Mouse (Mus musculus) kidney, postnatal 0 days (tissue): ENCODE measurements around the gene Cdc42ep5. TPM values are rescaled to one million over a fixed set of nuclear protein-coding genes. Genes with fewer than 3 reads are reported as not detected.
"Not testable (repeated sequence)": the region's sequence is repeated elsewhere in the genome, so short reads cannot be mapped to it uniquely, and the experiment has no call there.

ENCODE experiments used
- ATAC-seq: fragments of 200-750 bp; cut with Nextera tagmentation; replicated peaks from 2 replicates; pipeline ENCODE4 v1.8.0; 2017; ENCODE audit warnings: low read depth, moderate number of reproducible peaks, moderate TSS enrichment, moderate library complexity; ENCODE audit not compliant: low FRiP score
- DNase-seq: peaks from one replicate; pipeline ENCODE4 v3.0.0-alpha.2; 2016; ENCODE audit warnings: low spot score
- H3K27ac ChIP-seq: fragments of 300-500 bp; sonication (generic); 2 replicates; pipeline ENCODE4 v1.5.1; 2014; ENCODE audit warnings: mild to moderate bottlenecking
- H3K27me3 ChIP-seq: fragments of 300-500 bp; sonication (generic); 2 replicates; pipeline ENCODE4 v1.6.1; 2014; ENCODE audit warnings: low read length, mixed read lengths; ENCODE audit not compliant: insufficient read depth
- H3K36me3 ChIP-seq: fragments of 300-500 bp; sonication (generic); 2 replicates; pipeline ENCODE4 v1.6.1; 2014; ENCODE audit warnings: low read length, mixed read lengths; ENCODE audit not compliant: insufficient read depth
- H3K4me1 ChIP-seq: fragments of 300-500 bp; sonication (generic); replicated peaks from 2 replicates; pipeline ENCODE4 v1.6.1; 2014; ENCODE audit warnings: antibody characterized with exemption, low read length, mixed read lengths; ENCODE audit not compliant: insufficient read depth
- H3K4me2 ChIP-seq: fragments of 300-500 bp; sonication (generic); 2 replicates; pipeline ENCODE4 v1.6.1; 2014; ENCODE audit warnings: mild to moderate bottlenecking, low read length, moderate library complexity, mixed read lengths
- H3K4me3 ChIP-seq: fragments of 300-500 bp; sonication (generic); replicated peaks from 2 replicates; pipeline ENCODE4 v1.5.1; 2014; ENCODE audit warnings: low read depth, low read length
- H3K9ac ChIP-seq: fragments of 300-500 bp; sonication (generic); 2 replicates; pipeline ENCODE4 v1.6.1; 2014; ENCODE audit warnings: low read depth, low read length
- H3K9me3 ChIP-seq: fragments of 300-500 bp; sonication (generic); replicated peaks from 2 replicates; pipeline ENCODE4 v1.6.1; 2016; ENCODE audit warnings: low read length, inconsistent platforms, mixed read lengths
- CTCF ChIP-seq: IDR thresholded peaks from 2 replicates; pipeline ENCODE4 v1.5.1; 2016; ENCODE audit warnings: antibody characterized with exemption, low read depth, mild to moderate bottlenecking, moderate library complexity
- WGBS: fragments of 180-500 bp; shearing (Covaris S2); extraction: QIAGEN DNeasy Blood & Tissue Kit; methylation state at CpG from one replicate; pipeline ENCODE4 v1.1.7; 2014; 5-methylcytosine and 5-hydroxymethylcytosine counted together
- polyA plus RNA-seq: library from polyadenylated mRNA; unstranded; fragments of >200 nt; fragmentation: Nextera tagmentation; extraction: Ambion mirVana; gene quantifications from 2 replicates; pipeline ENCODE4 v1.2.1, GENCODE M21; 2015

The Cdc42ep5 gene
- polyA plus RNA-seq, result 48.1 and 52.4 TPM in 2 replicates

DNA sequence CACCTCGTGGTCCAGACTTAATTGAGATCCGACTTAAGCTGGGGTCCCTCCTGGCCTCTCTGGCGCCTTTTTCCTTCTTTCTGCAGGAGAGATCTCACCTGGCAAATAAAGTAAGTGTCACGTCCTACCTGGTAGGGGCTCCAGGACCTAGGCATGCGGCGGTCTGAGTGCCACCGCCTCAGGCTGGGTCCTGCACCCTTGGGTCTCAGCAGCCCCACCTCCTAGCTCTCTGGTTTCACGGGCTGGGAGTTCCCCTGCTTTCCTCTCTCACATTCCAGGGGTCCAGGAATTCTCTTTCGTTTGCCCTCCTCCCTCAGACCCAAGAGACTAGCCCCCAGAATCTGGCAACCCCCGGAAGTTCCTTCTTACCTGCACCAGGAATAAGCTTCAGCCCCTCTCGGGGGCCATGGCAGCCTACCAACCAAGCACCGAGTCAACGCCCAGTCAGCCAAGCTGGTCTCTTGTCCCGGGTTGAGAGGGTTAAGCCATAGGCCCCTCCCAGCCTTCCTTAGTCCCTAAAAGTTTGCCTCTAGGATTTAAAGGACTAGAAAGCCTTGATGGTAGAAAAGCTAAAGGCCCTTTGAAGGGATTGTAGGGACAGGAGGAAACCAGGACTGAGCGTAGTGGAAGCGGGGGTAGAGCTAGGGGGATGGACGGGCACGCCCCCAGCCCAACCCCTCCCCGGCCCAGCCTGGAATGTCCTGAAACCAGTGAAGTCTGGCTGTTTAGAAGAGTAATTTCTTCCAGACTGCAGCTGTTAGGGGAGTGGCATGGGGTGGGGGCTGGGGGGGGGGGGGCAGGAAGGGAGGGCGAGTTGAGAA, at the start of gene Cdc42ep5:
Gene Cdc42ep5 (minus strand): TSS at position 771 of the 821 bp plus-strand sequence.
- Histone ChIP-seq H3K9me3 (no peaks in the 10 kb centered on the region), H3K36me3 (no peaks in the 10 kb centered on the region), H3K27me3 (no peaks in the 10 kb centered on the region), H3K27ac (peak within 1 kb of the TSS; percentile 84), H3K4me2 (peak within 1 kb of the TSS; percentile 60), H3K9ac (peak within 1 kb of the TSS; percentile 53; the same call in 1 of the 2 replicates), H3K4me3 (peak within 1 kb of the TSS; percentile 53), H3K4me1 (peaks cover 3% of the 10 kb centered on the region; the same call in 1 of the 2 replicates)
- DNase-seq, result peak; percentile 94
- no peak for TF ChIP-seq CTCF
- ATAC-seq, result peak; percentile 94
- 0% methylated on average over 19 of the region's 20 CpGs for WGBS

DNA sequence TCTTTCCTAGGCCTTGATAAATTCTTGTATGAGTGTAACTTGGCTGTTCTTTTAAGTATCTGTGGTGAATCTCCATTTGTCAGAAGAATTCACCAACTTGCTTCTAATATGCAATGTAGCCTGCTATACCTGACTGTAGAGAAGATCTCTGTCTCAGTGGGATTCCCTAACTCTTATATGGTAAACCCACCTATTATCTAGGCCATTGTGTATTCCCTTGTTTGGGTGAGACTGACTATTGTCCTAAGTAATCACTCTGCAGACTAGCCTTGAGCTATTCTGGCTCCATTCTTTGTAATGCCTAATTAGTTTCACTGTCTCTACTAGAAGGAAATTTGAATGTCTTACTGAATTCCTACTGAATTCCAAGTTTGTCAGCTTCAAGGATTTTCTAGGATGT, 48.8 kb upstream of the Cdc42ep5 start:
- not testable (repeated sequence) for H3K27me3 ChIP-seq, H3K9me3 ChIP-seq, DNase-seq, H3K9ac ChIP-seq, H3K4me2 ChIP-seq, H3K36me3 ChIP-seq, H3K4me1 ChIP-seq, H3K27ac ChIP-seq, H3K4me3 ChIP-seq, ATAC-seq

DNA sequence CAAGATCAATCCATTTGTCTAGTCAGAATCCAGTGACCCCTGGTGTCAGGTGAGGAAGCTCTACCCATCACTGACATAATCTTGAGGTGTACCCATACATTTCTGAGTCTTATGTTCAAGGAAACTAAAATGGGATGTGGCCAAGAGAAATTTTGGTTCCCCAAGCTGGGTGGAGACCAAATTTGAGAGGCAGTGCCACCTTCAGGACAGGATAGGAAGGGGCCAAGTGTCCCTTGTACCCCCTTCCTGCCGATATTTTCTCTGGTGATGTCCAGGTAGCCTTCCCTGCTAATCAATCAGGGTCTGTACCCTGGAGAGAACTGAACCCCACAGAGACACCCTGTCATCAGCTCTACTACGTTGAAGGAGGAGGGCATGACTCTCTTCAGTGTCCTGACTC, 44.0 kb upstream of the Cdc42ep5 start:
- no peak overlapping the region for H3K4me2 ChIP-seq
- H3K9ac ChIP-seq, result no peak overlapping the region
- DNase-seq, result no peak
- H3K27ac ChIP-seq, result no peak overlapping the region
- peak; percentile 27; the same call in 1 of the 2 replicates for TF ChIP-seq CTCF
- H3K9me3 ChIP-seq, result no peaks in the 10 kb centered on the region
- no peak overlapping the region for H3K4me3 ChIP-seq
- no peaks in the 10 kb centered on the region for H3K36me3 ChIP-seq
- H3K4me1 ChIP-seq, result no peaks in the 10 kb centered on the region
- no peaks in the 10 kb centered on the region for H3K27me3 ChIP-seq
- WGBS, result 41% methylated on average over 2 of the region's 2 CpGs
- no peak for ATAC-seq

DNA sequence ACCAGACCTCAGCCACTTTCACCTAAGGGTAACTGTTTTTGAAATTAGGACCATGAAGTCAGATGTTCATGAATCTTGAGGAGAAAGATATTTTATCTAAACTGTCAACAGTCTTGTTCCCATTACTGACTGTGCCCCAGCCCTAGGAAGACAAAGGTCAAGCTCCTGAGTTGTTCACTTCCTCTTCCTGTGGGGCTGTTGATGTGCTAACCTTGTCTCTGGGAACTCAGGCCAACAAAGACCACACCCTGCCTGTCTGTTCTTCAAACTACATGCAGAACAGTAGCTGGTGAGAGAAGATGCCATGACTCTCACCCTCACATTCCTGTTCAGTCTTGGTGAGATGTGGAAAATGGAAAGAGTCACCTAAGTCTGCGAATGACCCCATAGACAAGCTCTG, 42.5 kb upstream of the Cdc42ep5 start:
- H3K9ac ChIP-seq, result no peak overlapping the region
- H3K27me3 ChIP-seq, result no peaks in the 10 kb centered on the region
- no peak overlapping the region for H3K4me2 ChIP-seq
- H3K9me3 ChIP-seq, result no peaks in the 10 kb centered on the region
- ATAC-seq (no peak), DNase-seq (no peak)
- H3K4me3 ChIP-seq, result no peak overlapping the region
- TF ChIP-seq CTCF, result no peak
- 76% methylated on average over 1 of the region's 1 CpGs for WGBS
- no peaks in the 10 kb centered on the region for H3K36me3 ChIP-seq
- H3K27ac ChIP-seq, result no peak overlapping the region
- H3K4me1 ChIP-seq, result no peaks in the 10 kb centered on the region

DNA sequence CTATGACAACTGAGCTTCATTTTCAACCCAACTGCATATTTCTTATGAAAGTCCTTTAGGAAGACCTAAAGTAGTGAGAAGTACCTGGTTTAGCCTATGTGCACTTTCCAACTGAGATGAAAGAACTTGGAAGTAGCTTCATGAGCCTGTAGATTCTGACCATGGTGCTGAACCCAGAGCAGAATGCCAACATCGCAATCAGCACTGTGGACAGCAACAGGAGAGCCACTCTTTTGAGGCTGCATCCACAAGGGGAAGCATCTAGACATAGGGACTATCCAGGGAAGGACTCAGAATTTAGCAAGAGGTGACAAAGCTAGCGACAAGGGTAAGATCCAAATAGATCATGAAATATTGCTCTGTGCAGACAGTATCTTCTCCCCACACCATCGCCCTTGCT, 13.8 kb upstream of the Cdc42ep5 start:
- H3K4me2 ChIP-seq, result no peak overlapping the region
- H3K27me3 ChIP-seq, result no peaks in the 10 kb centered on the region
- no peaks in the 10 kb centered on the region for H3K36me3 ChIP-seq
- no peak overlapping the region for H3K27ac ChIP-seq
- no peak overlapping the region for H3K9ac ChIP-seq
- 42% methylated on average over 3 of the region's 3 CpGs for WGBS
- peak; percentile 80 for DNase-seq
- no peak overlapping the region for H3K4me3 ChIP-seq
- TF ChIP-seq CTCF, result peak; percentile 30; the same call in 1 of the 2 replicates
- ATAC-seq, result no peak
- no peaks in the 10 kb centered on the region for H3K9me3 ChIP-seq
- H3K4me1 ChIP-seq, result no peaks in the 10 kb centered on the region

DNA sequence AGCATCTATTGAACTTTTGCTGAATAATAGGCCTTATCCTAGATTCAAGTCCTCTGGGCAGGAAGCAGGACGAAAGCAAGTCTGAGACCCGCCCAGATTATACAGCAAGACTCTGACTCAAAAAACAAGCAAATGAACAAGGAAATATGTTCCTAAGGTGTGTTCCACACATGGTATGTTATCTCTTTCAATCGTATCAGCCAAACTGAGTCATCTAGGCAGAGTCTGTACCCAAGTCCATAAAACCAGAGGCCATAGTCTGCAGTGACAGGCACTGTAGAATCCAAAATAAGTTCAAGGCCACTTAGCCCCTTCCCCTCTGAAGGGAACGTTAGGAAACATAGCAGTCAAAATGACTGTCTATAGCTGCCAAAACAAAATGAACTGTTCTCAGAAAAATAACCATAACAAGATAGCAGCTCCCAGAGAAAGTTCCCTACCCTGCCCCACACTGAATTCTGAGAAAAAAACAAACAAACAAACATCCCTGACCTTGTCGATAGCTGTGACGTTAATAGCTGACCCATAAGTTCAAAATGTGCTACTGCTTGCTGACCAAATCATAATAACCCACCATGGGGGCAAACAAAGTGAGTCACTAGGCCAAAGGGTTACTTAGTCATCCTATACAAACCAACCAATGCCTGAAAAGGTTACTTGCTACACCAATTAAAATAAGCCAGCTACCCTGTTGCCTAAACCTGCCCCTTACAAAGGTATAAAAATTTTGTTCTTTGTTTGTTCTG, 5.7 kb upstream of the Cdc42ep5 start:
- no peak for DNase-seq
- H3K4me2 ChIP-seq, result no peak overlapping the region
- 80% methylated on average over 6 of the region's 6 CpGs for WGBS
- H3K36me3 ChIP-seq, result no peaks in the 10 kb centered on the region
- no peak overlapping the region for H3K4me3 ChIP-seq
- H3K27ac ChIP-seq, result no peak overlapping the region
- H3K9me3 ChIP-seq, result no peaks in the 10 kb centered on the region
- no peak for TF ChIP-seq CTCF
- H3K4me1 ChIP-seq, result no peaks in the 10 kb centered on the region; the same call in 1 of the 2 replicates
- no peak overlapping the region for H3K9ac ChIP-seq
- H3K27me3 ChIP-seq, result no peaks in the 10 kb centered on the region
- no peak for ATAC-seq
